Mouse (Mus musculus) heart, postnatal 0 days (tissue): ENCODE measurements around the gene Lamb3.

Experiments used
- CTCF ChIP-seq: IDR thresholded peaks from 2 replicates; pipeline ENCODE4 v1.5.1; 2016; ENCODE audit warnings: antibody characterized with exemption, control low read depth, low read depth
- EP300 ChIP-seq: IDR thresholded peaks from 2 replicates; pipeline ENCODE4 v1.6.1; 2016; ENCODE audit warnings: antibody characterized with exemption, low read depth

DNA sequence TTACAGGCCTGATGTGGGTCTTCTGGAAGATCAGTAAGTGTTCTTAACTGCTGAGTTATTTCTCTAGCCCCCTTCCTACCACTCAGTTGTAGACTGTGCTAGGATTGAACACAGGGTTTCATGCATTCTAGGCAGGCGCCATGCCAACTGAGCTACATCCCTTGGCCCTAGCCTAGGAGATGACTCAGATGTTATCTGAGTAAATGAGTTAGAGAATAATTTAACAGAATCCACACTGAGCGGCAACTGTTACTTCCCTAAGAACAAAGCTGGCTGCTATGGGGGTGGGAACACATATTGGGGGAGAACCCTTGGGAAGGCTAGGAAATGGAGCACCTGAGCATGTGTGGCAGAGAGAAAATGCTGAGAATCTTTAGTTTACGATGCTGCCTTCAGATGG, 144.1 kb downstream of the Lamb3 start:
- TF ChIP-seq CTCF (no peak), EP300 (no peak)
